Mouse (Mus musculus) embryonic fibroblast, embryonic 13.5 days (primary cell): Measurements from ENCODE around the gene Hspb6.

ENCODE experiments used
- CTCF ChIP-seq: IDR thresholded peaks from 2 replicates; pipeline ENCODE4 v1.5.1; 2011; ENCODE audit warnings: mild to moderate bottlenecking, control low read depth, low read length, moderate library complexity, borderline replicate concordance; ENCODE audit not compliant: insufficient read depth
- POLR2A ChIP-seq: IDR thresholded peaks from 2 replicates; pipeline ENCODE4 v1.6.1; 2011; ENCODE audit warnings: low read depth, mild to moderate bottlenecking, control low read depth, low read length, moderate library complexity

- TF ChIP-seq CTCF (no peak), POLR2A (no peak)
Observed at GRCm38 (mm10) chr7:30549880-30550279, 2.1 kb upstream of the Hspb6 start.
